Mouse (Mus musculus): ENCODE data around the gene Med14. TPM values are rescaled to one million over a fixed set of nuclear protein-coding genes. Genes with fewer than 3 reads are reported as not detected.

Med14 gene
- polyA plus RNA-seq, 1 experiment: 12.4 TPM

DNA sequence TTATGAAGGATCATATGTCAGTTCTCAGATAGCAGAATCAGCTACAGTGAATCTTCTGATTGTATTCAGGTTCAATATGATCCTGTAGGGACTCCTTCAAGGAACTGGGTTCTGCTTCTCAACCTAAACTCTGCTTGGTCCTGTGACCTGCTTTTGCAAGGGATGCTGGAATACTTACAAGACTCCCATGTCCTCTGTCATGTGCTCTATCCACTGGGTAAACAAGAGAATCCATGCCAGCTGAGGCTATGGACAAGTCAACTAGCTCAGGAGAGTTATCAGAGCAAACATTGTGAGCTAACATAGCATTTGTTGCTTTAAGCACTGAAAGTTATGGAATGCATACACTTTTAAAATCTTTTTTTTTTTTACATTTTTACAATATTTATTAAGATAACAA lies 75.8 kb downstream of the Med14 start:
- DNase-seq: no peak
- no peak for TF ChIP-seq CTCF (IDR thresholded peaks at IDR 0.05; ENCODE audit: insufficient read depth, low read length)
- no peak for TF ChIP-seq POLR2A (IDR thresholded peaks at IDR 0.05; ENCODE audit: borderline replicate concordance, extremely low read depth, low read depth, low read length)
- Histone ChIP-seq H3K4me1 (ENCODE audit: control insufficient read depth, insufficient read depth, low read length) (no peaks in the 10 kb centered on the region), H3K4me3 (replicated peaks; ENCODE audit: extremely low read depth, low read depth, low read length) (no peak overlapping the region)

GRCm38 (mm10) chrX:12677396-12677795 lies 84.5 kb downstream of the Med14 start:
- 0 out of 2 replicates have a peak, but pooled peaks have one; percentile 22 for TF ChIP-seq CTCF (IDR thresholded peaks at IDR 0.05; ENCODE audit: insufficient read depth, low read length)
- TF ChIP-seq POLR2A (IDR thresholded peaks at IDR 0.05; ENCODE audit: borderline replicate concordance, extremely low read depth, low read depth, low read length): no peak
- Histone ChIP-seq H3K4me1 (ENCODE audit: control insufficient read depth, insufficient read depth, low read length) (peaks cover 3% of the 10 kb centered on the region; the same call in 1 of the 2 replicates), H3K4me3 (replicated peaks; ENCODE audit: extremely low read depth, low read depth, low read length) (no peak overlapping the region)
- DNase-seq: peak; percentile 41
- whole genome bisulfite sequencing: 19% methylated on average over 6 of the region's 6 CpGs

GRCm38 (mm10) chrX:12673054-12673775 lies 88.7 kb downstream of the Med14 start, which contains the start of gene 1810030O07Rik:
Gene 1810030O07Rik, minus strand, starts transcription at chrX:12673668.
- DNase-seq: peak; percentile 75
- Histone ChIP-seq H3K4me3 (replicated peaks; ENCODE audit: extremely low read depth, low read depth, low read length) (peak within 1 kb of the TSS; percentile 93), H3K4me1 (ENCODE audit: control insufficient read depth, insufficient read depth, low read length) (peaks cover 3% of the 10 kb centered on the region; the same call in 1 of the 2 replicates)
- TF ChIP-seq CTCF (IDR thresholded peaks at IDR 0.05; ENCODE audit: insufficient read depth, low read length) (no peak), POLR2A (IDR thresholded peaks at IDR 0.05; ENCODE audit: borderline replicate concordance, extremely low read depth, low read depth, low read length) (peak; percentile 50; the same call in 1 of the 2 replicates)
- 11% methylated on average over 42 of the region's 42 CpGs for WGBS

DNA sequence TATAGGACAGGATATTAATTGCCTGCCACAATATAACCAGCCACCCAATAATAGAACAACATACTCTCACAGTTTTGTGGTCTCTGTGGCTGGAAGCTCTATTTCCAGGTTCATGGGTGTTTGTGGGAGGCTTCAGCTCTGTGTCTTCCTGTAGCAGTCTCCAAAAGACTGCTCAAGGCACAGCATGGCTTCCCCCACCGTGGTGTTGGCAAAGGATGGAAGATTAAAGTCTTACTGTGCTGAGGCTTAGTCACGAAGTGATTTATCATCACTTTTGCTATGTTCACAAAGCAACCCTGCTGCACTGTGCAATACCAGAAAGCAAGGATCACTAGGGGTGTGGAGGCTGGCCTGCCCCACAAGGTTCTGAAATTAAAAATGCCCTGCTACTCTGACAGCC lies 108.0 kb downstream of the Med14 start:
- no peak overlapping the region for H3K4me3 ChIP-seq (replicated peaks; ENCODE audit: extremely low read depth, low read depth, low read length)
- 62% methylated on average over 2 of the region's 2 CpGs for WGBS
- no peaks in the 10 kb centered on the region for H3K4me1 ChIP-seq (ENCODE audit: control insufficient read depth, insufficient read depth, low read length)
- no peak for DNase-seq
- TF ChIP-seq POLR2A (IDR thresholded peaks at IDR 0.05; ENCODE audit: borderline replicate concordance, extremely low read depth, low read depth, low read length): no peak
- no peak for TF ChIP-seq CTCF (IDR thresholded peaks at IDR 0.05; ENCODE audit: insufficient read depth, low read length)

DNA sequence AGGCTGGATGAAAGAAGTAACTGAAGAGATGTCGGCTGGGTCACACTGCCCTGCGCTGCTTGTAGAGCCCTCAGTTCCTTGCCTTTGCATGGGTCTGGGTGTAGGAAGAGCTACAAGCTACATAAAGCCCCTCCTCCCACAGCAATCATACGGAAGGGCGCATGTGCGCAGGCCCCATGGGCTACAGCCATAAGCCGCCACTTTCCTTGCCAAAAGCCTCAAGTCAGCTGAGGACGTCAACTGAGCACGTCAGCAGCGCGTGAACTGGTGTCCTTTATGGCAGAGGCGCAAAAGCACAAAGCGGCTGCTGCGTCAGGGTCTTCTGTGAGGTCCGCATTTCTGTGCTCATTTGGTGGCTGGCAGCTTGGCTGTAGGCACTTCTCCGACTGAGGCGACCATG lies 110.0 kb downstream of the Med14 start:
- H3K4me3 ChIP-seq (replicated peaks; ENCODE audit: extremely low read depth, low read depth, low read length): no peak overlapping the region
- DNase-seq: no peak
- H3K4me1 ChIP-seq (ENCODE audit: control insufficient read depth, insufficient read depth, low read length): no peaks in the 10 kb centered on the region
- WGBS: 87% methylated on average over 16 of the region's 16 CpGs
- TF ChIP-seq CTCF (IDR thresholded peaks at IDR 0.05; ENCODE audit: insufficient read depth, low read length) (no peak), POLR2A (IDR thresholded peaks at IDR 0.05; ENCODE audit: borderline replicate concordance, extremely low read depth, low read depth, low read length) (no peak)

DNA sequence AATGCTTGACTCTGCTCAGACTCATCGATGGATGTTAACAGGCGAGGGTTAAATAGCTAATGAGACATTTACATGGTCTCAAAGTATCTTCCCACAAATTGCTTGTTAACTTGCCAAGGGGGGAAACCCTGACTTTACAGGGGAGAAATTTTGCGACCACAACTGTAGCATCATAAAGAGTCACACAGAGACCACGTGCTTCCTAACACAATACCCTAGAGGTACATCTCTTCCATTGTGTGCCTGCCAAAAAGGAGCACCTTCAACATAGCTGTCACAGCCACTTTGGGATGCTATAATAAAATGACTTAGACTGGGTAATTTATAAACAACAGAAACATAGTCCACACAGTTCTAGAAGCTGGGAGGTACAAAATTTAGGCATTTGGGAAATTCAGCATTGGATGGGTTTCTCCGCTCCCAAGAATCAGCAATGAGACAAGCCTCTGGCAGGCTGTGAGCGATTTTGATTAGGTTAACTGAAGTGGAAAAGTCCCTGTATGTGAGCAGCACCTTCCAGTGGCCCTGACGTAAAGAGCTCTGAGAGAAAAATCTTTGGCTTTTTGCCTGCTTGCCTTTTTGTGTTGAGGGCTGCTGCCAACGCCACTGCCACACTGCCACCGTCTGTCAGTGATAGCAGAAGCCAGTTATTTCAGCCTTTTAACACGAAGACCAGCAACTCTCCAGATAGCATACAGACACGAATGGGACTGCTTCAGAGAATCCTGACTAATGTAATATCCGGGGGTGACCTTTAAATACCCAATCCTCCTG lies 116.2 kb downstream of the Med14 start:
- no peak for DNase-seq
- Histone ChIP-seq H3K4me1 (ENCODE audit: control insufficient read depth, insufficient read depth, low read length) (no peaks in the 10 kb centered on the region), H3K4me3 (replicated peaks; ENCODE audit: extremely low read depth, low read depth, low read length) (no peak overlapping the region)
- 58% methylated on average over 12 of the region's 12 CpGs for WGBS
- TF ChIP-seq POLR2A (IDR thresholded peaks at IDR 0.05; ENCODE audit: borderline replicate concordance, extremely low read depth, low read depth, low read length) (no peak), CTCF (IDR thresholded peaks at IDR 0.05; ENCODE audit: insufficient read depth, low read length) (no peak)

- 42% methylated on average over 2 of the region's 2 CpGs for WGBS
- no peak overlapping the region for H3K4me3 ChIP-seq (replicated peaks; ENCODE audit: extremely low read depth, low read depth, low read length)
- no peak for DNase-seq
Measured at GRCm38 (mm10) chrX:12644976-12645375, 116.9 kb downstream of the Med14 start.

More at GRCm38 (mm10) chrX:12644976-12645375, 116.9 kb downstream of the Med14 start:
- no peaks in the 10 kb centered on the region for H3K4me1 ChIP-seq (ENCODE audit: control insufficient read depth, insufficient read depth, low read length)
- TF ChIP-seq POLR2A (IDR thresholded peaks at IDR 0.05; ENCODE audit: borderline replicate concordance, extremely low read depth, low read depth, low read length) (no peak), CTCF (IDR thresholded peaks at IDR 0.05; ENCODE audit: insufficient read depth, low read length) (no peak)

Other genes with a start within 250 kb of the Med14 start
- 12.4 and 21.5 TPM in 2 replicates for gene Atp6ap2, start 174.3 kb downstream of the Med14 start, polyA plus RNA-seq (2012; rRNA removed)
- gene 1810030O07Rik, start 88.4 kb downstream of the Med14 start, polyA plus RNA-seq (2012; rRNA removed): 11.7 and 15.0 TPM in 2 replicates

Data from lung, adult 2 months (tissue).